Mouse (Mus musculus) CH12.LX (cell line): ENCODE measurements around the gene Gm4307.
"Not testable (repeated sequence)": the region's sequence is repeated elsewhere in the genome, so short reads cannot be mapped to it uniquely, and the experiment has no call there.

Source experiments
- CTCF ChIP-seq, 2 experiments: IDR thresholded peaks in 1 of 2; conservative IDR thresholded peaks in 1 of 2; 2 replicates each; pipeline ENCODE4 v1.5.1; 2011 to 2012; ENCODE audit warnings: low read depth in 2 of 2, low read length in 2 of 2, improper control_type of control experiment in 1 of 2, inconsistent platforms in 1 of 2, mild to moderate bottlenecking in 1 of 2, moderate library complexity in 1 of 2
- JUND ChIP-seq: conservative IDR thresholded peaks from 2 replicates; pipeline ENCODE4 v1.6.1; 2011; ENCODE audit warnings: low read depth, low read length, improper control_type of control experiment
- MAZ ChIP-seq: IDR thresholded peaks from 2 replicates; pipeline ENCODE4 v1.6.1; 2012; ENCODE audit warnings: low read depth, mild to moderate bottlenecking, inconsistent platforms, low read length, improper control_type of control experiment, moderate library complexity

- TF ChIP-seq JUND; CTCF (conservative IDR thresholded peaks at IDR 0.05 in 1 of 2, IDR thresholded peaks at IDR 0.05 in 1 of 2; ENCODE audit: low read depth in 2 of 2, low read length in 2 of 2); MAZ: not testable (repeated sequence)
Measured at GRCm38 (mm10) chr10:100345672-100346071, 15.5 kb upstream of the Gm4307 start, which contains the start of gene Gm4303.
